Mouse (Mus musculus) lung, postnatal 36 days (tissue): ENCODE results near the gene Mrpl38.
"Not testable (repeated sequence)": the region's sequence is repeated elsewhere in the genome, so short reads cannot be mapped to it uniquely, and the experiment has no call there.

Experiments
- DNase-seq: peaks from one replicate; pipeline ENCODE4 v3.0.0; 2022; ENCODE audit warnings: mixed read lengths

The Mrpl38 gene

DNA sequence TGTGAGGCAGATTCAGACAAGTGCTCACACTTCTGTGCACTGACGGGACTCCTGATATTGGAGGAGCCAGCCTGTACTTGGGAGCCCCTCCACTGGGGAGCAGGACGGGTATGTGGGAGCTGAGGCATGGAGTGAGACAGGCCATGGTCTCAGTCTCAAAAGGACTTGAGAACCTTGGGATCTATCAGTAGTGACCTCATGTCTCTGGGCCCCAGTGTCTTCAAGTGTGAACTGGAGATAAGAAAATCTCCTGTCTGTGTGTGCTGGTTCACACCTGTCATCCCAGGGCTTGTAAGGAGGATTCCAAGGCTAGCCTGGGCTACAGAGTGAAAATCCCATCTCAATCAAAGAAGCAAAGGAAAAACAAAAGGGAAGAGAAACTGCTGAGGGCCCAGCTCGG is 4.8 kb upstream of the Mrpl38 start:
- no peak for DNase-seq

DNA sequence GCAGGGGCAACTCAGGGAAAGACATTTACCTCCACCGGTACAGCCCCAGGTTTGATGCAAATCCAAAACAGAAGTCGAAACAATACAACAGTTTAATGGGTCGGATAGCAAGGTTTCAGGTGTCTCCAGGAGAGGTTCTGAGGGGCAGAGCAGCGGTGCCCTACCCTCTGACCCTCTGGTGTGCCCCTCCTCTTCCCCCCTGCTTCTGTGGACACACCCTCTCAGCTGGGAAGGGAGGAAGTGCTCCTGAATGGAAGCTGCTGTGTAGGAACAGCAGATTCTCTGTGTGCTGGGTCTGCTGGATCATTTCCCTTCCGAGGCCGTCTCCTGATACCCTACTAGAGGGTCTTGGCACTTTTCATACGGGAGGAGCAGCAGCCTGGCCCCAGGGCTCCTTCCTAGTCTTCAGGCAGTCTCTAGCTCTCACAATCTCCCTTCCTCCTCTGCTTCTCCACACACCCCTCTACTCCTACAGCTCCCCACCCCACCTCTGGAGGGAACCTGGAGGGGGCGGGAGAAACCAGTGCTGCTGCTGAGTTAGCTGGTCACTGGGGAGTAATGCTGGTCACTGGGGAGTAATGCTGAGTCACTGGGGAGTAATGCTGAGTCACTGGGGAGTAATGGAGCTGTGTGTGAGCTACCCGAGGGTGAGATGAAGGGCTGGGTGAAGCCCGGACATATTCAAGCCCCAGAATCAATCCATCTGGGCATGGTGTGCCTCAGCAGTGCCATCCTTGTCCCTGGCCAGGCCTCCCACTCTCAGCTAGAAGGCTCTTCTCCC is 3.7 kb upstream of the Mrpl38 start:
- DNase-seq = peak; percentile 19

DNA sequence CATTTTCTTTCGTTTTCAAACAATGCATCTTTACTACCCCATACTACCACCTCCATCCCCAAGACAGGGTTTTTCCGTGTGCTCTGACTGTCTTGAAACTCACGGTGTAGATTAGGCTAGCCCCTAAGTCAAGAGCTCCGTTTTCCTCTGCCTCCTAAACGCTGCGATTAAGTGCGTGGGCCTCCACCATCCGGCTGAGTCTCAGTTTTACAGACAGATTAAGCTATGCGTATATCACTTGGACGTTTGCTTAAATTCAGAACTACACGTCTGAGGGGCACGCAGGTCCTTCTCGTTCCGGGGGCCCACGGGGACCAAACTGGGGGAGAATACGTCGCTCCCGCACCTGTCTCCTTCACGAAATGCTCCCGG is 586 bp downstream of the Mrpl38 start:
- no peak for DNase-seq

DNA sequence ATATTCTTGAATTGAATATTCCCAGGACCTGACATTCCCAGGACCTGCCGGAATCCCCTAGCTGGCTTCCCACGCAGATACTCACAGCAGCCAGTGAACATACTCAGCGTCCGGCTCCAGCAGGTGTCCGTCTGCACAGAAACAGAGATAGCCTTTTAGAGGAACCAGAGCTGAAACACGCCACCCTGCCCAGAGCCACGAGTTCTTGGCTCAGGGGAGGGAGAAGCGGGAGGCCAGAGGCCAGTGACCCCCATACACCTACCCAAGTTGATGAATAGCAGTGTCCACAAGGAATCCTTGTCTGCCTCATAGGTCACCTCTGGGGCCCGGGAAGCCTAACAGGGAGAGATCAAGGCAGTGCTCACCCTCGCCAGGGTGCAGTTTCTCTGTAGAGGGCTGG is 4.5 kb downstream of the Mrpl38 start:
- DNase-seq = no peak

DNA sequence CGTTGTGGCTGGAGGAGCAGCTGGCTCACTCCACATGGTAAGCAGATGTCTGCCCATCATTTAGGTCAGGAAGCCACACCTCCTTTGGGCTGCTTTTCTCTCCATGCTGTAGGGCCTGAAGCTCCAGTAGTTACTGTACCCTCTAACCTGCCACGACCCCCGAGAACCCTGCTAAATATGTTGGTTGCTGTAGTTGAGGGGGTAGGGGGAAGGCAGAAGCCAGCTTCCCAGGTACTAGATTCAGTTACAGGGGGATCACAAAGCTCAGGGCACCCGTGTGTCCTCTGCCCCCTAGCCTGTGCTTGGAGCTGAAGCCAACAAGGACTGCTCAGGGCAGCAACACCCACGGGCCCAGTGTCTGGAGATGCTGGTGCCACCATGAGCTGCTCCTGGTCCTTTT is 5.2 kb downstream of the Mrpl38 start:
- no peak for DNase-seq

DNA sequence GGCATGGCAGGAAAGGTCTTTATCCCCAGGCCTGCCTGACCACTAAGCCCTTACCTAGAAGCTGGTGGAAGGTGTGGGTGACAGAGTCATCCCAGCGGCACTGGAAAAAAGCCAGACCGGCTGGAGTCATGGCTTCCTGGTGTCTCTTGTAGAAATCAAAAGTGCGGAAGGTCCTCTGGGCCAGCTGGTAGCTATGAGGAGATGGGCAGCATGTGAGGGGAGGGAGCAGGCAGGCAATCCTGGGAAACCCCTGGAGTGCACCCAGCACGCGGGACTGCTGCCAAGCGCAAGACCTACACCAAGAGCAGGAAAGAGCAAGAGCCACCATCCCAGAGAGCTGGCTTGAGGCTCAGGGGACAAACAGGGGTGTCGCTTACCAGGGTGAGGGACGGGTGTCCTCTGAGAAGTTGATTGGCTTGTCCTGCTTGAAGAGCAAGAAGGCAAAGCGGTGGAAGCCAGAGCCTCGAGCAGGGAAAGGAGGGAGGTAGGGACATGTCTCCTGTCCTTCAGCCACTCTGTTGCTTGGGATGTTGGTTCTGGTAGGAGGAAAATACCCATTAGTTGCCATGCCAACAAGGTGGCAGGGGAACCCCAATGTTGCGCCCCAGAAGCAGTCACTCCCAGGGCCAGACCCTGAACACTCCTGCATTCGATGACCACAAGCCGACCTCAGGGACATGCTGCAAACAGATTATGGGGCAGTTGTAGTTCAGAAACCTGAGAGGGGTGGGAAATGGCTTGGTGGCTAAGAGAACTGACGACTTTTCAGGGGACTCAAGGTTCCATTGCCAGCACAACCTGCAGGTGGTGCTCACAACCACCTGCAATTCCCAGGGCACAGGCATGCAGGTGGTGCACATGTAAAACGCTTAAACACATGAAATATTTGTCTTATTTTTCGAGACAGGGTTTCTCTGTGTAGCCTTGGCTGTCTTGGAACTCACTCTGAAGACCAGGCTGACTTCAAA is 6.0 kb downstream of the Mrpl38 start:
- DNase-seq = no peak

DNA sequence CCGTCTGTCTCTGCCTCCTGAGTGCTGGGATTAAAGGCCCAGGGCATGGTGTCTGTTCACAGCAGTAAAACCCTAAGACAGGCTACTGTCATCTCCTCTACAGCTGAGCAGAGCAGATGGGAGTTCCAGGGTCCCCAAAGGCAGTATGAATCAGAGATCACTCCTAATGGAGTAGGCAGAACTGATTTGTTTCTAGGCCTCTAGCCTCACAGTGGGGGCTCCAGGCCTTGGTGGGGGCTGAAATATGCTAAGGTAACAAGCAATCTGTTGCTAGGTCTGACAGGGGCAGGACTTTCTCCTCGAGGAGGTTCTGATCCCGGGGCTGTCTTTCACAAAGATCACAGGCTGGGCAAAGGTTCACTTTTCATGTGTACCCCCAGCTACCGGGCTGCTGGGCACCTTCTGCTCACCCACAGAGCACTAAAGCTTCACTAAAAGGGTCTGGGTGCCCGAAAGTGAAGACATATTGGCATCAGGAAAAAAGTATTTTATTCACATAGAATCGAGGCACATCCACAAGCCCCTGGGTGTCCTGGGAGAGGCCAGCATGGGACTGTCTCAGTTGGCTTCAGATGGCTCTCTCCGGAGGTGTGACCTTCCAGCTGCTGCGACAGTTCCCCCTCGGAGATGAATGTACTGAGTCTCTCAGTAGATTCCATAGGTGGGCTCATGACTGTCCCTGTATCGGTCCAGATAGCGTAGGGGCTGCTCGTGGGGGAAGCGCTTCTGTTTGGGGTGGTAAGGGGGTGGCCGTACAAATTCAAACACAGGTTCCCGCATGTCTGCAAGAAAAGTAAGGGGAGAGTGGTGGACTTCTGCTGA is 7.1 kb downstream of the Mrpl38 start:
- no peak for DNase-seq

DNA sequence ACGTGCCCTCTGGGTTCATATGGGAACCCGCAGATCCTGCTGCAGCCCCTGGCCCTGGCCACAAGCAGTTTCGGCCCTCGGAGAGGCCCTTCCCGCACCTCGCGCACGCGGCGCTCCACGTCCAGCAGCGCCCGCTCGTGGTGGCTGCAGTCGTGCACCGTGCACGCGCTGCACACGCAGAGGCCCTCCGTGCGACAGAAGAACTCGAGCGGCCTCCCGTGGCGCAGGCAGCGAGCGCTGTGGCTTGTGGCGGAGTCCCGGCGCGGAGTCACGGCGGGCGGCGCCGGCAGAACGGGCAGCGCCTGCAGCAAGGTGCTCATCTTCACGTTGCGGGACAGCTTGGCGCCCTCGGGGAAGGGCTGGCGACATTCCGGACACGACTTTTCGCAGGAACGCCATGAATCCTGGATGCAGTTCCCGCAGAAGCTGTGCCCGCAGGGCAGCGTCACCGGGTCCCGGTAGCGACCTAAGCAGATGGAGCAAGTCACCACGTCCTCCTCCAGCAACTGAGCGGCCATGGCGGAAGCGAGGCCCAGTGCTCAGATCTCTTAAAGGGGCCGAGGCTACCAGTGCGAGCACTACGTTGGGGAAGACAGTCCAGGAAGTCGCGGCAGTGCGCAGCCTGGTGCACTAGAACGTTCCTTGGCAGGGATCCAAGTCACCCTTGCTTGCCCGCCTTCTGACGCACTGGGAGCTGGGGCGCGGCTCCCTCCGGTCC is 8.0 kb downstream of the Mrpl38 start, which contains the start of gene Trim65:
Gene Trim65 (minus strand): TSS at position 641 of the 718 bp plus-strand sequence.
- DNase-seq = peak; percentile 97

DNA sequence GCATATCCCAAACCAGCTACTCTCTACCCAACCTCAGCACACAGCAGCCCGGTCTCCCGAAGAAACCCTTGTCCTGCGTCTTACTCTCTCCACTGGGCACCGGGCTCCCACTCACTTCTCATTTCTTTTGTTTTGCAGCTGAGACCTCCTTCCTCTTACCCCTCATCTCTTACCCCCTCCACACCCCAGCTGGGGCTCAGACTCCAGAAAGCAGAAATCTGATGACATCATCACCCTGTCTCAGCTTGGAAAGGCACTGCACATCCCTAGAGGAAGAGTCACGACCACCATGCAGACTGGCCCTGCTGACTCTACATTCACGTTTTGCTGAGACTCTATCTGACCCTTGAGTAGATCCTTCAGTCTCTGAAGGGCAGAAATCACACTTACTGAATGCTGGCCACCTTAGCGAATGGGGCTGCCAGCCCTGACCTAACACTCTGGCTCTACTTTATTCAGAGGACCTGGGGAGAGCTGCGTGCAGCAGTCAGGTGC is 8.6 kb downstream of the Mrpl38 start:
- no peak for DNase-seq

DNA sequence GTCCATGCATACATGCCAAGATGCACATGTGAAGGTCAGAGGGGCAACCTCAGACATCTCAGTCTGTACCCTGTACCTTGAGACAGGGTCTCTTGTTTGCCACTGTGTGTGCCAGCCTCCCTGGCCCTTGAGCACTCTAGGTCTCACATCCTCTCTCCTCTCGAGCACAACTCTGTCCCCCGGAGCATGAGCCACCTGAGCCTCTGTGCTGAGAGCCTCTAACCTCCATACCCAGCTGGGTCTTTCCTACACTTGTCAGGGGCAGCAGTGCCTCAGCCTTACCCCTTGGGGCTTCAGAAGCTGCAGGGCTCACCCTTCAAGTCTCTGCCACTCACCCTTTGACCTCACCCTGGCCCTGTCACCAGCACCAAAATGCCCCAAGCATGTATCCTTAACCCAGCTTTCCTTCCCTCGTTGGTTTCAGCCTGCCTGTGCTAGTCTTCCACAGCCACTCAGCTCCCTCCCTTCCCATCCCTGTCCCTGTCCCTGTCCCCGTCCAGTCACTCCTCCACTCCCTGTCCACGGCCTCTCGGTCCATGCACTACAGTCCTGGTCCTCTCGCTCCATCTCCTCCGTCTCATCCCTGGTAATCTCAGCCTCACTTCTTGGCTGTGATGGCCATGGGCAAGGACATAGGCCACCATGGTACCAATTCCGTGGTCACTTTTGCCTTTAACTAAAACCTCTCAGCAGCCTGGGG is 9.4 kb downstream of the Mrpl38 start:
- no peak for DNase-seq

DNA sequence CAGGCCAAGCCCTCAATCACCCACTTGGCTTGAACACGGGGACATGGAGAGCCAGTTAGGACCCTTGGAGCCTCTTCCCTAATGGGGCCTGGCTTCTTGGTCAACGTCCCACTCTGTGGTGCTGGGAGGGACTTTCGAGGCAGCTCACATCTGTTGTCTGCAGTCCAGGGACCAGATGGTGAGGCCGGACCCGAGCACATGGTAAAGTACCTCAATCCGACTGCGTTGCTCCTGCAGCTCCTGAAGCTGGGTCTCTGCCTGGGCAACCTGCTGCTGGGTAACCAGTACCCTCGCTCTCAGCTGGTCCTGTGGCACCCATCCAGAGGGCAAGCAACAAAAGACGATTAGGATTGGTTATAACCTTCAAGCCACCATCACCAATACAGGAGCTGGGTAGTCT is 10.7 kb downstream of the Mrpl38 start:
- DNase-seq = no peak

DNA sequence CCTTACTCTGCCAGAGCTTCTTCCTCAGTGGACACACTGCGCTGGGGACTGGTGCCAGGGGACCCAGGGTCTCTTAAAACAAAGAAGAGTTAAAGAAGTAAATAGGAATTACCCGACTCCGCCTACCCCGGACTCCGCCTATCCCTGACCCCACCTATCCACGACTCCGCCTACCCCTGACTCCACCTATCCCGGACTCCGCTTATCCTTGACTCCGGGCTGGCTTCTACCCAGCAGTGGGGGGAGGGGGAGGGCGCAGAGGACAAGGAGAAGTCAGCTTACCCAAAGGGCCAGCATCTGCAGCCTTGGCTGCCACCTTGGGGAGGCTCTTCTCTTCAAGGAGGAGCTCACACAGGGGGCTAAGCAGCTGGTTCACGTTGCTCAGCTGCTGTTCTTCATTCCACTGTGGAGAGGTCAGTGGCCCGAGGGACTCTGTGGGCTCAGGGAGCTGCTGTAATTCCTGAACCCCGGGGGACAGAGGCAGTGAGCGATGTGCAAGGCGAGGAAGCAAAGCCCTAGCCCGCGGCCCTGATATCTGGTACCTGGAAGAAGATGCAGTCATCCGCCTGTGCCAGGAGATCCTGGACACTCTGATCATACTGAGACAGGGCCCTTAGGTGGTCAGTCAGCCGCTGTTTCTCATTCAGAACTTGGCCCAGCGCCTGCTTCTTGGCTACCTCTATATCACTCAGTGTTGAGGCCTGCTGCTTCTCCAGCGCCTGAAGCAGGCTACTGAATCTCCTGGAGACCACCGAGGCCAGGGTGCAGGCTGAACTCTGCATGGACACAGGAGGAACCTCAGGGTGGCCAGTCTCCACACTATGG is 11.3 kb downstream of the Mrpl38 start, which contains the start of gene Trim47:
Gene Trim47 (minus strand): TSS at position 55 of the 825 bp plus-strand sequence.
- DNase-seq = peak; percentile 86

DNA sequence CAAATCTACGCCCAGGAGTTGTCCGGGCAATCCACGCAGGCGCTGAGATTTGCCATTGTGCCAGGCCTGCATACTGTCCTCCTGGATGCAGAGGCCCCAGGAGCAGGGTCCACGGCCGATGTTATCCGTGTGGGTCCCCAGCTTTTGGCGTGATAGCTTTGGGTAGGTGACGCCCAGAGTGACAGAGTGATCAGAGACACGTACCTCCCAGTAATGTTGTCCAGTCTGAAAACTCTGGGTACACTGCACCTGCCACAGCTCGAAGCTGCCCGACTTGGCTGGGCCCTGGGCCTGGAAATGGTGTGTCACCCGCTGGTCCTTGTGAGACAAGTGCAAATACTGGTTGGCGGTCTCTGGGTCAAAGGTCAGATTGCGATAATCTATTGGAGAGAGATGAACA is 12.4 kb downstream of the Mrpl38 start:
- no peak for DNase-seq

DNA sequence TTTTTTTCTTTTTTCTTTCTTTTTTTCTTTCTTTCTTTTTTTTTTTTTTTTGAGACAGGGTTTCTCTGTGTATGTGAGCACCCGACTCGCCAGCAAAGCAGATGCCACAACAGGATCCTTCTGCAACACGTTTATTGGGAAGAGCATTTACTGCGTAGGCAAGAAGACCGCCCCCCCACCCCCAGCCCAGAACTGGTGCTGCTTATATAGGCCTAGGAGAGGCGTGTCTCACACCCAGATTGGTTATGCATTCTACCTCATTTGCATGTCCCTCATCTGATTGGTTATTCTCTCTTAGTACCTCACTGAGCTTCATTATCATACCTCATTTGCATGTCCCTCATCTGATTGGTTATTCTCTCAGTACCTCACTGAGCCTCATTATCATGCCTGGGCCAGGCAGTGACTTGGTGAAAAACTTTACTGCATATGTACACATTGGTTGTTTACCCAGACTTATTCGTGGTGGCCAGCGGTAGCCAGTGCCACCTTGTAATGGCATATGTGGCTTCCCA is 16.9 kb downstream of the Mrpl38 start:
- DNase-seq = not testable (repeated sequence)

DNA sequence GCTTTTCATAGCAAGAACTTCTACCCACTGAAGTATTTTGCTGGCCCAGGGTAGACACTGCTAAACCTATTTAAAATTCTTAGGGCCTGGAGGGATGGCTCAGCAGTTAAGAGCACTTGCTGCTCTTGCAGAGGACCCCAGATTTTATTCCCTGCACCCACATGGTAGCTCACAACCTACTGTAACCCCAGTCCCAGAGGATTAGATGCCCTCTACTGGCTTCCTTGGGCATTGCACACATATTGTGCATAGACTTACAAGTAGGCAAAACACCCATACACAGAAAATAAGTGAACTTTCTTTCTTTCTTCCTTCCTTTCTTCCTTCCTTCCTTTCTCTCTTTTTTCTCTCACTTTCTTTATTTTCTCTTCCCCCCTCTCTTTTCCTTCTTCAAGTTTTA is 20.8 kb downstream of the Mrpl38 start:
- peak; percentile 43 for DNase-seq

DNA sequence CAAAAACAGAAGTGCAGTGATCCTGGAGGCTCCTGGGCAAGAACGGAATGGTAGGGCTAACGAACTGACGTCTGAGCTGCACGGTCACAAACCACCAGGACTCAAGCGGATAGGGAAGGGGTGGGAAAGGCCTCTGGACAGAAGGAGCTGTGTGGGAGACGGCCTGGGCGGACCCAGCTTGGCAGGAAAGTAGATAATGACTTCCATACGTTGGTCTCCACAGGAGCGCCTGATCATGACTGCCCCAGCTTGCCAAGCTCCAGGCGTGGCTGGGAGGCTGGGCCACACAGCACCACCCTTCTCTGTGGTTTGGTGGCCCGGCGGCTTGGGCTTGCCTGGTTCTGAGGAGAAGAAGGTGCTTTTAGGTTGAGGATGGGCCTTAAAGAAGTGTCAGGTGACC is 21.4 kb downstream of the Mrpl38 start:
- DNase-seq = no peak

DNA sequence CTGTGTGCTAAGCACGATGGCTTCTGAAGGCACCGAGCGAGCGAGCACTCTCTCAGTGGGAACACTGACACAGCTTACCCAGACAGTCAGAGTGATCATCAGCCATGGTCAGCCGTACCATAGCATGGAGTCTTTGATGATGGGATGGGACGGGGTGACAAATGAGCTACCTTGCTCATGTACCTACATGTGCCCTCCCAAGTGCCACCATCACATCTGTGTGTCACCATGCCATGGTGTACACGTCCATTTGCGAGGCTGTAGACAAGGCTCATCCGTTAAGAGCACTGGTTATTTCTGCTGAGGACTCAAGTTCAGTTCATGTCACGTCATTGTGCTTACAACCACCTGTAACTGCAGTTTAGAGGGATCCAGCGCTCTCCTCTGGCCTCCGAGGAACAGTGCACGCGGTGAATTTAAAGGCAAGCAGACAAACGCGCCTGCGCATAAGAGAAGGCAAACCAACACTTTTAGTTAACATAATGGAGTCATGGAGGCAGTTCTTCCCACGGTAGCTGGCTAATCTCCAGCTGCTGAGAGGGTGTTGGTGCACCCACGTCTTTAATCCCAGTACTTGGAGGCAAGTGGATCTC is 27.0 kb downstream of the Mrpl38 start:
- peak; percentile 35 for DNase-seq

DNA sequence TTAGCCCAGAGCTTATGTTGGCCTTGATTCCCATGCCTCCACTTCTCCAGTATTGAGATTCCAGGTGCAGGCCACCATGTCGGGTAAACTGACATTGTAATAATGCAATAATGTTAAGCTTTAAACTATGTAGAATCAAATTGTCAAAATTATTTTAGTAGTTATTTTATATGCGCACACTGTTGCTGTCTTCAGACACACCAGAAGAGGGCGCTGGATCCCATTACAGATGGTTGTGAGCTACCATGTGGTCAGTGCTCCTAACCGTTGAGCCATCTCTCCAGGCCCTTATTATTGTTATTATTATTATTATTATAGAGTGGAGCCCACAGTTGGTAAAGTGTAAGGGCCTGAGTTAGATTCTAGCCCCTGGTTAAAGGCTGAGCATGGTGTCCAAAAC is 27.6 kb downstream of the Mrpl38 start:
- no peak for DNase-seq

DNA sequence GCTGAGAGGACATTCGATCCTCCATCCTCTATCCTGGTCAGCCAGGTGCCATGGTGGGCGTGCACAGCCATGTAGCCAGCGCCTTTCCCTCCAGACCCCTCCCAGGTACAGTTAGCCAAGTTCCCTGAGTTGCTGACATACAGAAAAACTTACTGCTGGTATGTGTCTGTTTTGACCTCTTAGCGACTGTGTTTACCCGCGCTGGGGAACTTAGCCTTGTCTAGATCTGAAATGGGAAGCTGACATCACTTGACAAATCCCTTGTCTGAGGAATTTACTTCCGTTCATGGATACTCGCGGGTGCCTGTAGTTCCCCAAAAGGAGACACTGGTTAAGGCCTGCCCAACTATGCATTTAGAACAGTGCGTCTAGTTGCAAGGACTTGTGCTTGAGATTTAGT is 28.1 kb downstream of the Mrpl38 start:
- peak; percentile 74 for DNase-seq

DNA sequence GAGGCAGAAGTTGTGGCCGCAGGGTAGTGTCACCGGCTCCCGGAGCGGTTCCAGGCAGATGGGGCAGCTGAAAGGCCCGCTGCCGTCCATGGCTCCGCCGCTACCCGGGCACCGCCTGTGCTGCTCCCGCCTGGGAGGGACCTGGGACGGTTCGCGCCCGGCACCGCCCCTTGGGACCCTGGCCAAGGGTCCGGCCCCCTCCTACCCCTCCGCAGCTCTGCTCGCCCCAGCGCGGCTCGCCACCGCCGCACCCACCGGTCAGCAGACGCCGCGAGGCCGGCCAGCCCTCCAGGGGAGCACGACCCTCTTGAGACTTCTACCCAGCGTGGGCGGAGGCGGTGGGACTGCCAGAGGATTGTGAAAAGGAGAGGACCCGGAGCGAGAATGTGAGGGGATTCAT is 28.5 kb downstream of the Mrpl38 start:
- DNase-seq = peak; percentile 79
